Mouse (Mus musculus) urinary bladder, postnatal 36 days (tissue): ENCODE results near the gene Gm10681.
"Not testable (repeated sequence)": the region's sequence is repeated elsewhere in the genome, so short reads cannot be mapped to it uniquely, and the experiment has no call there.

Source experiments
- DNase-seq, 2 experiments: peaks; one replicate each; pipeline ENCODE4 v3.0.0; 2022; ENCODE audit warnings: low spot score in 2 of 2, mixed read lengths in 1 of 2

The Gm10681 gene

GRCm38 (mm10) chr3:98588707-98589106 is at the start of gene Gm10681:
Gene Gm10681 (minus strand): TSS chr3:98588807.
- no peak for DNase-seq

GRCm38 (mm10) chr3:98635145-98635544 is 46.5 kb upstream of the Gm10681 start:
- DNase-seq = no peak

- no peak for DNase-seq
Measured at GRCm38 (mm10) chr3:98630152-98630551, 41.5 kb upstream of the Gm10681 start, which contains the start of gene Hsd3b5. Gene Hsd3b5 (minus strand): TSS chr3:98630252.

- no peak for DNase-seq
Measured at GRCm38 (mm10) chr3:98629633-98630032, 41.0 kb upstream of the Gm10681 start.

- not testable (repeated sequence) for DNase-seq
Measured at GRCm38 (mm10) chr3:98616786-98617185, 28.2 kb upstream of the Gm10681 start.

- DNase-seq = not testable (repeated sequence)
Measured at GRCm38 (mm10) chr3:98616244-98616643, 27.6 kb upstream of the Gm10681 start.

GRCm38 (mm10) chr3:98614406-98614927 is 25.9 kb upstream of the Gm10681 start:
- not testable (repeated sequence) for DNase-seq

GRCm38 (mm10) chr3:98613963-98614362 is 25.4 kb upstream of the Gm10681 start:
- no peak for DNase-seq

- not testable (repeated sequence) for DNase-seq
Measured at GRCm38 (mm10) chr3:98613540-98613939, 24.9 kb upstream of the Gm10681 start.

GRCm38 (mm10) chr3:98587721-98588120 is 886 bp downstream of the Gm10681 start:
- no peak for DNase-seq

GRCm38 (mm10) chr3:98582622-98583021 is 6.0 kb downstream of the Gm10681 start:
- DNase-seq = not testable (repeated sequence)

- not testable (repeated sequence) for DNase-seq
Measured at GRCm38 (mm10) chr3:98582202-98582601, 6.4 kb downstream of the Gm10681 start.

GRCm38 (mm10) chr3:98581024-98581423 is 7.6 kb downstream of the Gm10681 start:
- DNase-seq = not testable (repeated sequence)

- not testable (repeated sequence) for DNase-seq
Measured at GRCm38 (mm10) chr3:98567717-98568116, 20.9 kb downstream of the Gm10681 start.

- DNase-seq = not testable (repeated sequence)
Measured at GRCm38 (mm10) chr3:98564894-98565293, 23.7 kb downstream of the Gm10681 start.

- not testable (repeated sequence) for DNase-seq
Measured at GRCm38 (mm10) chr3:98563831-98564230, 24.8 kb downstream of the Gm10681 start.

GRCm38 (mm10) chr3:98560711-98561110 is 27.9 kb downstream of the Gm10681 start:
- DNase-seq = not testable (repeated sequence)

GRCm38 (mm10) chr3:98550832-98551231 is 37.8 kb downstream of the Gm10681 start:
- not testable (repeated sequence) for DNase-seq

- DNase-seq = not testable (repeated sequence)
Measured at GRCm38 (mm10) chr3:98550215-98550614, 38.4 kb downstream of the Gm10681 start.

- not testable (repeated sequence) for DNase-seq
Measured at GRCm38 (mm10) chr3:98548495-98548894, 40.1 kb downstream of the Gm10681 start.

GRCm38 (mm10) chr3:98547641-98548040 is 41.0 kb downstream of the Gm10681 start:
- DNase-seq = not testable (repeated sequence)

- DNase-seq = not testable (repeated sequence)
Measured at GRCm38 (mm10) chr3:98524978-98525377, 63.6 kb downstream of the Gm10681 start.

- DNase-seq = not testable (repeated sequence)
Measured at GRCm38 (mm10) chr3:98524552-98524951, 64.1 kb downstream of the Gm10681 start.

GRCm38 (mm10) chr3:98522779-98523178 is 65.8 kb downstream of the Gm10681 start:
- DNase-seq = not testable (repeated sequence)
